ENCODE assay signal across 8 mouse cellular contexts in the genomic region with DNA sequence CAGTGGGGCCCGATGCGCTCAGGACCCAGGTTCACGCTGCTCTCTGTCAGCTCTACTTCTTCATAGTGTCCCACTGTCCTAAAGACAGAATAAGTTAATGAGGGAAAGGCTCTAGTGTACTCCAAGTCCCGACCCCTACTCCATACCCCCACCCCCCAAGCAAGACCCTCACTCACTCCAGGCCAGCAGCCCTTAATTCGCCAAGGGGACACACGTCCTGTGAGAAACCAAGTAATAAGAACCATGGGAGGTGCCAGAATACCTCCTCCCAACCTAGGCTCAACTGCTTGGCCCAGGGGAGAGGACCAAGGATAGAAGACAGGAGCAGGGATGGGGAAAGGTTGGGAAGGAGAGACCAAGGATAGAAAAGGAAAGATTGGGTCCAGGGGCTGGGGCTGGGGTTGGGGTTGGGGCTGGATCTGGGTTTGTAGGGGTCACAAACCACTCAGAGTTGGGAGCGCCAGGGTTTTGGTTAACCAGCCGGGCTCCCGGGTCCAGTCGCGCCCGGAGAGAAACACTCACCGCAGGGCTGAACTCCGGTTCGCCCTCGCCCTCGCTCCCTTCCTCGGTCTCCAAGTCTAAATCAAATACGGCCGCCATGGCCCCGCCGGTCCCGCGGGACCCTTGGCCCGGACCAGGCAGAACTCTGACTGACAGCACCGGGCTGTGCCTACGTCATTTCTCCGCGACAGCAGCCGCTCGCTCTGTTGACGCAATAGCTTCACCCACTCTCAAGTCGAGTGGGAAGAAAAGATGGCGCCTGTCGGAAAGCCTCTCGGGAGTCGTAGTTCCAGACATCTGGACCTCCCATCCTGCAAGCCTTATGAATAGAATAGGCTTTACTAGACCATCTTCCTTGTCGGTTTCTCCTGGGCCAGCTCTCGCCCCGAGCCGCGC. TPM values are rescaled to one million over a fixed set of nuclear protein-coding genes. Genes with fewer than 3 reads are reported as not detected.
DNase-seq lines count a peak whose midpoint lies in the region; ATAC-seq lines count a peak whose summit lies in the region.

A gene (minus strand): TSS at position 709 of the 897 bp plus-strand sequence.

- H3K4me1 ChIP-seq in brown adipose tissue, adult 24 weeks (ENCODE audit: control insufficient read depth, insufficient read depth, insufficient read length, low read length) = peaks cover 7% of the 10 kb centered on the region
- H3K4me1 ChIP-seq in heart, embryonic 14.5 days (ENCODE audit: control insufficient read depth in 2 of 2, insufficient read depth in 2 of 2, low read length in 2 of 2) = peaks cover 14 to 21% of the 10 kb centered on the region in 2 experiments; a peak in 3 of 4 replicates
- H3K4me1 ChIP-seq in liver, embryonic 13.5 days (replicated peaks) = peaks cover 53% of the 10 kb centered on the region
- peaks cover 9% of the 10 kb centered on the region for H3K4me1 ChIP-seq in stomach, embryonic 16.5 days (ENCODE audit: control insufficient read depth, insufficient read depth, low read length)

- H3K9me3 ChIP-seq in heart, embryonic 14.5 days (ENCODE audit: control insufficient read depth, low read length) = no peaks in the 10 kb centered on the region
- no peaks in the 10 kb centered on the region for H3K9me3 ChIP-seq in liver, embryonic 13.5 days (replicated peaks)
- H3K9me3 ChIP-seq in stomach, embryonic 16.5 days (replicated peaks; ENCODE audit: control insufficient read depth, low read length) = no peaks in the 10 kb centered on the region

- WGBS in heart, embryonic 14.5 days = 7% methylated on average over 42 of the region's 42 CpGs
- WGBS in liver, embryonic 13.5 days (ENCODE audit: insufficient replicate concordance) = 6% methylated on average over 42 of the region's 42 CpGs
- 6% methylated on average over 41 of the region's 42 CpGs for WGBS in stomach, embryonic 16.5 days

- H3K27me3 ChIP-seq in heart, embryonic 14.5 days (ENCODE audit: control insufficient read depth, insufficient read depth, low read length) = no peaks in the 10 kb centered on the region
- no peaks in the 10 kb centered on the region for H3K27me3 ChIP-seq in liver, embryonic 13.5 days
- H3K27me3 ChIP-seq in stomach, embryonic 16.5 days (ENCODE audit: control insufficient read depth, insufficient read depth, low read length) = no peaks in the 10 kb centered on the region

- H3K4me2 ChIP-seq in heart, embryonic 14.5 days (ENCODE audit: low read length) = peak within 1 kb of the TSS; percentile 95
- peak within 1 kb of the TSS; percentile 81 for H3K4me2 ChIP-seq in liver, embryonic 13.5 days
- H3K4me2 ChIP-seq in stomach, embryonic 16.5 days (ENCODE audit: low read depth, low read length) = peak within 1 kb of the TSS; percentile 97

- H3K4me3 ChIP-seq in brown adipose tissue, adult 24 weeks (ENCODE audit: insufficient read depth, low read depth, low read length) = peak within 1 kb of the TSS; percentile 89
- peak within 1 kb of the TSS; percentile 63 to 78 for H3K4me3 ChIP-seq in heart, embryonic 14.5 days (ENCODE audit: control insufficient read depth in 1 of 2, insufficient read depth in 1 of 2, low read depth in 1 of 2, low read length in 2 of 2)
- peak within 1 kb of the TSS; percentile 75 for H3K4me3 ChIP-seq in liver, embryonic 13.5 days (replicated peaks)
- H3K4me3 ChIP-seq in stomach, embryonic 16.5 days (replicated peaks; ENCODE audit: low read length) = peak within 1 kb of the TSS; percentile 80

- ATAC-seq in heart, embryonic 14.5 days (ENCODE audit: insufficient number of reproducible peaks, insufficient read depth, low FRiP score, low read depth) = peak; percentile 70
- peak; percentile 77 for ATAC-seq in liver, embryonic 13.5 days (ENCODE audit: low read depth)
- peak; percentile 88 for ATAC-seq in stomach, embryonic 16.5 days (ENCODE audit: insufficient read depth, low FRiP score)

- H3K9ac ChIP-seq in heart, embryonic 14.5 days (ENCODE audit: low read length) = peak within 1 kb of the TSS; percentile 90
- H3K9ac ChIP-seq in liver, embryonic 13.5 days = peak within 1 kb of the TSS; percentile 82
- peak within 1 kb of the TSS; percentile 88 for H3K9ac ChIP-seq in stomach, embryonic 16.5 days (ENCODE audit: low read length)

- H3K27ac ChIP-seq in brown adipose tissue, adult 24 weeks (replicated peaks; ENCODE audit: low read depth, low read length) = peak within 1 kb of the TSS; percentile 43
- H3K27ac ChIP-seq in heart, embryonic 14.5 days (replicated peaks in 1 of 2; ENCODE audit: control insufficient read depth in 1 of 2, insufficient read depth in 1 of 2, low read depth in 2 of 2, low read length in 2 of 2) = peak within 1 kb of the TSS in 1 of 2 experiments; percentile 37; a peak in 1 of 4 replicates
- peak within 1 kb of the TSS; percentile 76 for H3K27ac ChIP-seq in liver, embryonic 13.5 days
- peak within 1 kb of the TSS; percentile 78; the same call in 1 of the 2 replicates for H3K27ac ChIP-seq in stomach, embryonic 16.5 days (ENCODE audit: low read length)

- peaks cover 39% of the 10 kb centered on the region for H3K36me3 ChIP-seq in heart, embryonic 14.5 days (ENCODE audit: control insufficient read depth, insufficient read depth, low read length)
- H3K36me3 ChIP-seq in liver, embryonic 13.5 days = peaks cover 37% of the 10 kb centered on the region
- 0 out of 2 replicates have a peak, but pooled peaks cover 4% of the 10 kb centered on the region for H3K36me3 ChIP-seq in stomach, embryonic 16.5 days (ENCODE audit: control insufficient read depth, insufficient read depth, low read length)

- DNase-seq in CD4-positive, CD25-positive, alpha-beta regulatory T cell, adult 2 months (ENCODE audit: low read depth, low spot score) = peak; percentile 97
- peak; percentile 91 for DNase-seq in fibroblast of lung, adult 2 months (ENCODE audit: low read depth)
- DNase-seq in kidney, postnatal 14 days = peak; percentile 98
- peak; percentile 91 for DNase-seq in liver, embryonic 13.5 days
- peak; percentile 95 for DNase-seq in neural tube, embryonic 10.5 days (ENCODE audit: extremely low spot score, low spot score)

RNA-seq across cellular contexts. Expression of the gene that starts here (rescaled TPM):
- polyA plus RNA-seq in brown adipose tissue, adult 24 weeks (2012; ENCODE audit: insufficient read depth, insufficient read length, missing spikeins) = 17.2 and 17.7 TPM in 2 replicates
- 31.4 and 34.4 TPM in 2 replicates for polyA plus RNA-seq in heart, embryonic 14.5 days (2014; fragmentation: Nextera tagmentation; extraction: Ambion mirVana)
- 30.0 and 34.2 TPM in 2 replicates for polyA plus RNA-seq in liver, embryonic 13.5 days (2015; fragmentation: Nextera tagmentation; extraction: Ambion mirVana)
- polyA plus RNA-seq in stomach, embryonic 16.5 days (2015; fragmentation: Nextera tagmentation; extraction: Ambion mirVana) = 50.2 and 60.4 TPM in 2 replicates
